Mouse (Mus musculus): ENCODE data around the gene Sohlh2. TPM values are rescaled to one million over a fixed set of nuclear protein-coding genes. Genes with fewer than 3 reads are reported as not detected.

The Sohlh2 gene
- polyA plus RNA-seq, 1 experiment from 2014 or later: not detected

DNA sequence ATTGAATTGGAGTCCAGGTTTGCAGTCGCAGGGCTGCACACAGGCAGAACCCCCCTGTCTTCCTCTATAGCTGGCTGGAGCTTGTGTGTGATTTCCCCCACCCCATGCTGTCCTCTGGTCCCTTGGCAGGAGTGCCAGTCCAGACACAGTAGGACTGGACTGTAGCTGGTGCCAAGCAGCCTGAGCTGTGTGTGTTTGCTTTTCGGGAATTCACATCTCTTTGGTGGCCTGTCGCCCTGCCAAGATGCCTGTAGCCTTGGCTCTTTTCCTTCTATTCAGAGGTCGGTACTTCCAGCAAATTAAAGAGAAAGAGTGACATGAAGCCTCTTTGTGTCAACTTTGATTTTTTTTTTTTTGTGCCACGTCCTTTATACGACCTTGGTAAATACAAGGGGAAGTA, 66.7 kb downstream of the Sohlh2 start:
- H3K27ac ChIP-seq: no peak overlapping the region
- peaks cover 38% of the 10 kb centered on the region for H3K36me3 ChIP-seq (replicated peaks)
- no peak overlapping the region for H3K4me2 ChIP-seq
- no peaks in the 10 kb centered on the region for H3K27me3 ChIP-seq
- no peak overlapping the region for H3K4me3 ChIP-seq (replicated peaks)
- WGBS: 72% methylated on average over 6 of the region's 6 CpGs
- H3K9me3 ChIP-seq: no peaks in the 10 kb centered on the region
- peaks cover 19% of the 10 kb centered on the region for H3K4me1 ChIP-seq
- no peak overlapping the region for H3K9ac ChIP-seq
- no peak for ATAC-seq (ENCODE audit: low FRiP score)

DNA sequence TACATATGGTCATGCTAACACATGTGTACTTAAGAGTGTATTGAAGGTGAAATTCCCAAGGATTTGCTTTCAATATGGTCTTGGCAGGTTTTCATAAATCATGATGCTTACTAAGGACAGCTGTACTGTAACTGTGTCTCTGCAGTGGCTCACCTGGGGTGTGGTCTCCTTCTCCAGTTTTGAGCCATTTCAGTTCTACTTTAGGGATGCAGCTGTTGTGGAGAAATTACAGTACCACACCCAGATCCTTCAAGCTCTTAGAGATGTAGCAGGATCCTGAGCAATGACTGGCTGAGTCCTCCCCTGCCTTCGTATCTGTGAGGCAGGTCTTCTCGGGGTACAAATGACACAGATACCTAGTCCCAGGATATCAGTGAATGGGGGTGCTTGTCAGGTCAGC, 68.8 kb downstream of the Sohlh2 start:
- H3K9me3 ChIP-seq: no peaks in the 10 kb centered on the region
- peaks cover 3% of the 10 kb centered on the region; the same call in 1 of the 2 replicates for H3K4me1 ChIP-seq
- H3K9ac ChIP-seq: no peak overlapping the region

More for the DNA sequence above, 68.8 kb downstream of the Sohlh2 start:
- Histone ChIP-seq H3K36me3 (replicated peaks) (peaks cover 42% of the 10 kb centered on the region), H3K4me2 (no peak overlapping the region), H3K27me3 (no peaks in the 10 kb centered on the region), H3K27ac (no peak overlapping the region), H3K4me3 (replicated peaks) (no peak overlapping the region)
- ATAC-seq (ENCODE audit: low FRiP score): no peak
- 83% methylated on average over 2 of the region's 2 CpGs for WGBS

Small RNAs within 50 kb of the gene (microRNA-seq; reads per million reads assigned to microRNA genes)
- not detected for gene Gm22029

Other genes with a start within 250 kb of the Sohlh2 start
- 3.2 and 6.0 TPM in 2 replicates for gene Ccna1, start 126.5 kb upstream of the Sohlh2 start, polyA plus RNA-seq (2016; fragmentation: Nextera tagmentation; extraction: Ambion mirVana)
- gene Spg20, start 69.9 kb upstream of the Sohlh2 start, polyA plus RNA-seq (2016; fragmentation: Nextera tagmentation; extraction: Ambion mirVana): 34.9 and 38.9 TPM in 2 replicates
- 0.09 and 0.10 TPM in 2 replicates for gene Ccdc169, start 44.7 kb upstream of the Sohlh2 start, polyA plus RNA-seq (2016; fragmentation: Nextera tagmentation; extraction: Ambion mirVana)
- 148 and 156 TPM in 2 replicates for gene Dclk1, start 60.3 kb downstream of the Sohlh2 start, polyA plus RNA-seq (2016; fragmentation: Nextera tagmentation; extraction: Ambion mirVana)